Mouse (Mus musculus): ENCODE results near the gene Gm20869.
"Not testable (repeated sequence)": the region's sequence is repeated elsewhere in the genome, so short reads cannot be mapped to it uniquely, and the experiment has no call there.

Gene Gm20869

DNA sequence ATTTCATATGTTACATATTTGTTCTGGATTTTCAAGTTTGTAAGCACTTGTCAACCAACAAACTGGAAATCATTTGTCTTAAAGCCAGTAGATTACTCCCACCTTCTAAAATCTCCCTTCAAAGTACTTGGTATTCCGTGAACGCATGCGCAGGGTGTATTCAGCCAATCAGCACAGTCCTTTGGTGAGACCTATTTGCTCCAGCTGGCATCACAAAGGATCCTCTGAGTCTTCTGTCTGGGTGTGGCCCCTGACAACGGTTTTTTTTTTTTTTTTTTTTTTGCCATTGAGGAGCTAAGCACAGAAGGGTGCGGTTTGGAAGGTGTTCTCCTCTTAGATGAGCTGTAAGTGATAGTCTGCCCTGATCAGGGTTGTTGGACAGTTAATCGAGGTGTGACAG is at the start of gene Gm20869:
TSS of gene Gm20869 (plus strand) at position 301 of the 400 bp plus-strand sequence.
- DNase-seq, result not testable (repeated sequence)
